ENCODE assay signal across 10 mouse cellular contexts in genomic region chr3:57343837-57344607, GRCm38 (mm10). TPM values are rescaled to one million over a fixed set of nuclear protein-coding genes. Genes with fewer than 3 reads are reported as not detected.
DNase-seq lines count a peak whose midpoint lies in the region; ATAC-seq lines count a peak whose summit lies in the region.
"Had no signal": no experiment of that assay in that cellular context is flagged by ENCODE, and none has a peak within 500 bp of the region (broad histone marks: within the 10 kb centered on the region; RNA-seq: fewer than 3 reads in every experiment).

No protein-coding gene starts in this region.

- 34% methylated on average over 11 of the region's 11 CpGs for WGBS in heart, embryonic 11.5 days (ENCODE audit: insufficient replicate concordance)
- 42% methylated on average over 11 of the region's 11 CpGs for WGBS in heart, embryonic 14.5 days
- WGBS in liver, embryonic 12.5 days (ENCODE audit: insufficient replicate concordance), result 67% methylated on average over 11 of the region's 11 CpGs
- WGBS in midbrain, embryonic 13.5 days, result 77% methylated on average over 11 of the region's 11 CpGs

- H3K4me3 ChIP-seq in heart, embryonic 11.5 days (ENCODE audit: low read depth, low read length), result no peak overlapping the region
- no peak overlapping the region for H3K4me3 ChIP-seq in heart, embryonic 14.5 days (ENCODE audit: control insufficient read depth in 1 of 2, insufficient read depth in 1 of 2, low read depth in 1 of 2, low read length in 2 of 2)
- H3K4me3 ChIP-seq in liver, embryonic 12.5 days, result no peak overlapping the region
- H3K4me3 ChIP-seq in midbrain, embryonic 13.5 days (replicated peaks), result no peak overlapping the region
- H3K4me3 ChIP-seq: forebrain, embryonic 12.5 days; kidney, embryonic 15.5 days had no signal

- ATAC-seq in heart, embryonic 11.5 days (replicated peaks; ENCODE audit: insufficient number of reproducible peaks, low FRiP score, low TSS enrichment), result no peak
- peak; percentile 59; the same call in 1 of the 2 replicates for ATAC-seq in heart, embryonic 14.5 days (ENCODE audit: insufficient number of reproducible peaks, insufficient read depth, low FRiP score, low read depth)
- ATAC-seq in liver, embryonic 12.5 days, result peak; percentile 78
- no peak for ATAC-seq in midbrain, embryonic 13.5 days

- H3K4me2 ChIP-seq in heart, embryonic 11.5 days, result no peak overlapping the region
- no peak overlapping the region for H3K4me2 ChIP-seq in heart, embryonic 14.5 days (ENCODE audit: low read length)
- no peak overlapping the region for H3K4me2 ChIP-seq in liver, embryonic 12.5 days
- H3K4me2 ChIP-seq in midbrain, embryonic 13.5 days (replicated peaks), result no peak overlapping the region
- H3K4me2 ChIP-seq: forebrain, embryonic 12.5 days; kidney, embryonic 15.5 days had no signal

- H3K27me3 ChIP-seq in heart, embryonic 11.5 days (ENCODE audit: control insufficient read depth, insufficient read depth, low read length), result no peaks in the 10 kb centered on the region
- H3K27me3 ChIP-seq in heart, embryonic 14.5 days (ENCODE audit: control insufficient read depth, insufficient read depth, low read length), result no peaks in the 10 kb centered on the region
- no peaks in the 10 kb centered on the region for H3K27me3 ChIP-seq in liver, embryonic 12.5 days (replicated peaks)
- H3K27me3 ChIP-seq in midbrain, embryonic 13.5 days, result no peaks in the 10 kb centered on the region
- H3K27me3 ChIP-seq: forebrain, embryonic 12.5 days; kidney, embryonic 15.5 days had no signal

- no peaks in the 10 kb centered on the region for H3K9me3 ChIP-seq in heart, embryonic 11.5 days (replicated peaks; ENCODE audit: control insufficient read depth, low read length)
- no peaks in the 10 kb centered on the region for H3K9me3 ChIP-seq in heart, embryonic 14.5 days (ENCODE audit: control insufficient read depth, low read length)
- H3K9me3 ChIP-seq in liver, embryonic 12.5 days (replicated peaks), result no peaks in the 10 kb centered on the region
- no peaks in the 10 kb centered on the region for H3K9me3 ChIP-seq in midbrain, embryonic 13.5 days
- H3K9me3 ChIP-seq: forebrain, embryonic 12.5 days; kidney, embryonic 15.5 days had no signal

- H3K27ac ChIP-seq in heart, embryonic 11.5 days (ENCODE audit: low read depth, low read length), result peak overlapping the region; percentile 55
- peak overlapping the region; percentile 36 to 61 for H3K27ac ChIP-seq in heart, embryonic 14.5 days (replicated peaks in 1 of 2; ENCODE audit: control insufficient read depth in 1 of 2, insufficient read depth in 1 of 2, low read depth in 2 of 2, low read length in 2 of 2)
- H3K27ac ChIP-seq in liver, embryonic 12.5 days, result peak overlapping the region; percentile 71
- no peak overlapping the region for H3K27ac ChIP-seq in midbrain, embryonic 13.5 days
- H3K27ac ChIP-seq: forebrain, embryonic 12.5 days; kidney, embryonic 15.5 days had no signal

- H3K36me3 ChIP-seq in heart, embryonic 11.5 days (ENCODE audit: control insufficient read depth, insufficient read depth, low read length), result no peaks in the 10 kb centered on the region
- no peaks in the 10 kb centered on the region for H3K36me3 ChIP-seq in heart, embryonic 14.5 days (ENCODE audit: control insufficient read depth, insufficient read depth, low read length)
- no peaks in the 10 kb centered on the region for H3K36me3 ChIP-seq in liver, embryonic 12.5 days
- no peaks in the 10 kb centered on the region for H3K36me3 ChIP-seq in midbrain, embryonic 13.5 days
- H3K36me3 ChIP-seq: forebrain, embryonic 12.5 days; kidney, embryonic 15.5 days had no signal

- no peak overlapping the region for H3K9ac ChIP-seq in heart, embryonic 11.5 days (ENCODE audit: low read depth, low read length)
- no peak overlapping the region for H3K9ac ChIP-seq in heart, embryonic 14.5 days (ENCODE audit: low read length)
- H3K9ac ChIP-seq in liver, embryonic 12.5 days, result no peak overlapping the region
- H3K9ac ChIP-seq in midbrain, embryonic 13.5 days (replicated peaks), result no peak overlapping the region
- H3K9ac ChIP-seq: forebrain, embryonic 12.5 days; kidney, embryonic 15.5 days had no signal

- no peak for DNase-seq in heart, adult 11 months
- DNase-seq in right cerebral cortex, postnatal 25 days, result peak; percentile 31
- DNase-seq in cerebellum, postnatal 36 days, result no peak
- no peak for DNase-seq in testis, postnatal 14 days (ENCODE audit: low spot score)

- H3K4me1 ChIP-seq in heart, embryonic 11.5 days (ENCODE audit: control insufficient read depth, insufficient read depth, low read length), result no peaks in the 10 kb centered on the region
- 0 out of 4 replicates have a peak, but pooled peaks cover 0 to 4% of the 10 kb centered on the region in 2 experiments for H3K4me1 ChIP-seq in heart, embryonic 14.5 days (ENCODE audit: control insufficient read depth in 2 of 2, insufficient read depth in 2 of 2, low read length in 2 of 2)
- H3K4me1 ChIP-seq in liver, embryonic 12.5 days, result no peaks in the 10 kb centered on the region
- H3K4me1 ChIP-seq in midbrain, embryonic 13.5 days (replicated peaks), result no peaks in the 10 kb centered on the region
- H3K4me1 ChIP-seq: forebrain, embryonic 12.5 days; kidney, embryonic 15.5 days had no signal

RNA-seq across cellular contexts. Expression of gene Tm4sf1, which starts 42.2 kb away (rescaled TPM):
- 115 TPM in 2 replicates for polyA plus RNA-seq in heart, embryonic 11.5 days (2014; fragmentation: Nextera tagmentation; extraction: Ambion mirVana)
- 308 and 338 TPM in 2 replicates for polyA plus RNA-seq in heart, embryonic 14.5 days (2014; fragmentation: Nextera tagmentation; extraction: Ambion mirVana)
- polyA plus RNA-seq in liver, embryonic 12.5 days (2016; fragmentation: Nextera tagmentation; extraction: Ambion mirVana), result 10.9 and 12.5 TPM in 2 replicates
- polyA plus RNA-seq in midbrain, embryonic 13.5 days (2015; fragmentation: Nextera tagmentation; extraction: Ambion mirVana), result 14.9 and 24.5 TPM in 2 replicates

Comparison
In these comparisons a context has a peak if more than half of its experiments do, and no peak if none do; other contexts are left out.
1. ATAC-seq: peak in heart, embryonic 14.5 days (single experiment) and liver, embryonic 12.5 days (single experiment); none in heart, embryonic 11.5 days (single experiment) and midbrain, embryonic 13.5 days (single experiment).